Mouse (Mus musculus): ENCODE measurements around the gene Cttn. TPM values are rescaled to one million over a fixed set of nuclear protein-coding genes. Genes with fewer than 3 reads are reported as not detected.

The Cttn gene
- polyA plus RNA-seq, 1 experiment from 2014 or later: 193 TPM

- WGBS: 92% methylated on average over 2 of the region's 2 CpGs
- Histone ChIP-seq H3K27ac (ENCODE audit: low read depth, low read length) (no peak overlapping the region), H3K4me3 (ENCODE audit: low read depth, low read length) (no peak overlapping the region), H3K4me2 (no peak overlapping the region), H3K9me3 (ENCODE audit: control insufficient read depth, low read length) (no peaks in the 10 kb centered on the region), H3K27me3 (ENCODE audit: control insufficient read depth, insufficient read depth, low read length) (no peaks in the 10 kb centered on the region), H3K4me1 (ENCODE audit: control insufficient read depth, insufficient read depth, low read length) (no peaks in the 10 kb centered on the region), H3K36me3 (ENCODE audit: control insufficient read depth, insufficient read depth, low read length) (no peaks in the 10 kb centered on the region), H3K9ac (ENCODE audit: low read length) (no peak overlapping the region)
- DNase-seq (ENCODE audit: low spot score, missing footprints) (no peak), ATAC-seq (ENCODE audit: low FRiP score) (no peak)
These were observed 81.1 kb downstream of the Cttn start for GRCm38 (mm10) chr7:144389704-144390103.

GRCm38 (mm10) chr7:144387537-144387936 is 83.3 kb downstream of the Cttn start:
- Histone ChIP-seq H3K9me3 (ENCODE audit: control insufficient read depth, low read length) (no peaks in the 10 kb centered on the region), H3K9ac (ENCODE audit: low read length) (no peak overlapping the region), H3K36me3 (ENCODE audit: control insufficient read depth, insufficient read depth, low read length) (no peaks in the 10 kb centered on the region), H3K4me1 (ENCODE audit: control insufficient read depth, insufficient read depth, low read length) (no peaks in the 10 kb centered on the region), H3K4me3 (ENCODE audit: low read depth, low read length) (no peak overlapping the region), H3K27ac (ENCODE audit: low read depth, low read length) (no peak overlapping the region), H3K27me3 (ENCODE audit: control insufficient read depth, insufficient read depth, low read length) (no peaks in the 10 kb centered on the region), H3K4me2 (no peak overlapping the region)
- no peak for ATAC-seq (ENCODE audit: low FRiP score)
- WGBS: 92% methylated on average over 6 of the region's 6 CpGs
- DNase-seq (ENCODE audit: low spot score, missing footprints): no peak

Other genes starting within 250 kb of the Cttn start
- 37.5 and 43.2 TPM in 2 replicates for gene Ppfia1, start 82.7 kb upstream of the Cttn start, polyA plus RNA-seq (2014; fragmentation: Nextera tagmentation; extraction: Ambion mirVana)
- 8.5 and 8.9 TPM in 2 replicates for gene Fadd, start 111.5 kb upstream of the Cttn start, polyA plus RNA-seq (2014; fragmentation: Nextera tagmentation; extraction: Ambion mirVana)

All from midbrain, embryonic 11.5 days (tissue).